Mouse (Mus musculus) G1E (cell line): ENCODE measurements around the gene Bclaf1. TPM values are rescaled to one million over a fixed set of nuclear protein-coding genes. Genes with fewer than 3 reads are reported as not detected.
A peak's percentile ranks its signal among the peaks of the same experiment; 100 is the strongest.

ENCODE experiments used
- ATAC-seq: 2 replicates; pipeline ENCODE4 v1.8.0; 2016; ENCODE audit warnings: mild to moderate bottlenecking; ENCODE audit not compliant: insufficient number of reproducible peaks, poor library complexity, low FRiP score, severe bottlenecking; ENCODE audit errors: extremely low read depth
- DNase-seq: peaks from one replicate; pipeline ENCODE4 v3.0.0; 2012; ENCODE audit warnings: low spot score
- H3K27me3 ChIP-seq: 2 replicates; pipeline ENCODE4 v1.6.1; 2012; ENCODE audit warnings: mild to moderate bottlenecking, low read length, inconsistent platforms; ENCODE audit not compliant: insufficient read depth
- H3K36me3 ChIP-seq: replicated peaks from 2 replicates; pipeline ENCODE3; 2012; ENCODE audit warnings: mild to moderate bottlenecking, inconsistent platforms
- H3K4me1 ChIP-seq: 2 replicates; pipeline ENCODE4 v1.6.1; 2012; ENCODE audit warnings: low read depth, low read length, inconsistent platforms, mixed read lengths; ENCODE audit not compliant: insufficient read depth
- H3K4me3 ChIP-seq: 2 replicates; pipeline ENCODE4 v1.5.1; 2012; ENCODE audit warnings: low read depth, mild to moderate bottlenecking, inconsistent platforms, low read length, moderate library complexity, mixed read lengths
- H3K9me3 ChIP-seq: replicated peaks from 2 replicates; pipeline ENCODE4 v1.6.1; 2012; ENCODE audit warnings: inconsistent platforms
- CTCF ChIP-seq: IDR thresholded peaks from 2 replicates; pipeline ENCODE4 v1.5.1; 2012; ENCODE audit warnings: low read depth, low read length, inconsistent platforms, mixed read lengths
- GATA1 ChIP-seq: IDR thresholded peaks from 2 replicates; pipeline ENCODE4 v1.6.1; 2012; ENCODE audit warnings: borderline replicate concordance, low read length, inconsistent platforms, mixed read lengths
- GATA2 ChIP-seq: IDR thresholded peaks from 2 replicates; pipeline ENCODE4 v1.6.1; 2012; ENCODE audit warnings: low read depth, low read length, inconsistent platforms, borderline replicate concordance
- POLR2AphosphoS5 ChIP-seq: IDR thresholded peaks from 2 replicates; pipeline ENCODE4 v1.6.1; 2012; ENCODE audit warnings: low read depth, low read length, inconsistent platforms; ENCODE audit not compliant: insufficient replicate concordance
- TAL1 ChIP-seq: conservative IDR thresholded peaks from 2 replicates; pipeline ENCODE4 v1.6.1; 2012; ENCODE audit warnings: low read depth, low read length, inconsistent platforms, mixed read lengths
- polyA plus RNA-seq: library from polyadenylated mRNA; stranded (reverse); fragments of >175 nt; gene quantifications from 2 replicates; pipeline ENCODE4 v1.2.3, GENCODE M21; 2012
- total RNA-seq, 2 experiments: library from RNA; stranded (forward) in 1 of 2; stranded (reverse) in 1 of 2; fragments of 200-1000 nt in 1 of 2; fragments of >200 nt in 1 of 2; fragmentation: Nextera tagmentation in 1 of 2; gene quantifications; 2 replicates each; pipeline ENCODE4 v1.2.3; 2014 to 2017

Gene Bclaf1
- total and polyA plus RNA-seq, 3 experiments: 27.8 to 407 (median 248) TPM

DNA sequence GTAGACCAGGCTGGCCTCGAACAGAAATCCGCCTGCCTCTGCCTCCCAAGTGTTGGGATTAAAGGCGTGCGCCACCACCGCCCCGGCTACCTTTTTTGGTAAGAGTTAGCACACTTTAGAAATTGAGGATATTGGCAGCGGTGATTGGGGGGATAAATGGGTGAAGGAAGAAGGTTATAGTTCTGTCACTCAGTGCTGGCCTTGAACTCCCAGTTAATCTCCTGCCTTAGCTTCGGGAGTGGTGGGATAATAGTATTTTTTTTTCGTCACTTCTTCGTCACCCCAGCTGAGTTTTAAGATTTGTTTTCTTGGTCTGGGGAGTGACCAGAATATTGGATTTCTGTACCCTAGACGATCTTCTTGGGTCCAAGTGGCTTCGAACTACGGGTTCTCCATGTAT, 1.2 kb downstream of the Bclaf1 start:
- H3K36me3 ChIP-seq: peaks cover 19% of the 10 kb centered on the region
- H3K27me3 ChIP-seq: no peaks in the 10 kb centered on the region
- TF ChIP-seq CTCF: no peak
- TF ChIP-seq GATA1: no peak
- TF ChIP-seq GATA2: no peak
- no peak for TF ChIP-seq POLR2AphosphoS5
- no peak for TF ChIP-seq TAL1
- peak overlapping the region; percentile 95 for H3K4me3 ChIP-seq
- DNase-seq (no peak), ATAC-seq (no peak)
- H3K9me3 ChIP-seq: no peaks in the 10 kb centered on the region
- peaks cover 35% of the 10 kb centered on the region for H3K4me1 ChIP-seq

DNA sequence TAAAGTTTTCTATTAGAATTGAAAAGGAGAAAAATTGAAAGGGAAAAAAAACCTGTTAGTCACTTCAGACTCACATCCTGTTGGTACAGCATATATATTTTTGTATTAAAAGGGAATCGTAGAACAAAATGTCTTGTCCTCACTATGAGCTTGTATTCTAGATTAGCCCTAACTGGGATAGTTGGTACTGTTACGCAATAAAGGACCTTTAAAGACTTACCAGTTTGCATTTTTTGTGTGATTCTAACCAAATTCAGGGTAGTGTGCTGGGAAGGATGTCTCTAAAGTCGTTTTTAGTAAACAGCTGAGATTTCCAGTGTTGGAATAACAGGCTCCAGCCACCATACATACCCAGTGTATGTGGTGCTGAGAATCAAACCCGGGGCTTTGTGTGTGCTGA, 1.7 kb downstream of the Bclaf1 start:
- Histone ChIP-seq H3K4me3 (peak overlapping the region; percentile 95; the same call in 1 of the 2 replicates), H3K27me3 (no peaks in the 10 kb centered on the region), H3K9me3 (no peaks in the 10 kb centered on the region), H3K4me1 (peaks cover 38% of the 10 kb centered on the region), H3K36me3 (peaks cover 24% of the 10 kb centered on the region)
- TF ChIP-seq GATA2 (no peak), TAL1 (no peak), GATA1 (no peak), CTCF (no peak)
- DNase-seq (no peak), ATAC-seq (no peak)

DNA sequence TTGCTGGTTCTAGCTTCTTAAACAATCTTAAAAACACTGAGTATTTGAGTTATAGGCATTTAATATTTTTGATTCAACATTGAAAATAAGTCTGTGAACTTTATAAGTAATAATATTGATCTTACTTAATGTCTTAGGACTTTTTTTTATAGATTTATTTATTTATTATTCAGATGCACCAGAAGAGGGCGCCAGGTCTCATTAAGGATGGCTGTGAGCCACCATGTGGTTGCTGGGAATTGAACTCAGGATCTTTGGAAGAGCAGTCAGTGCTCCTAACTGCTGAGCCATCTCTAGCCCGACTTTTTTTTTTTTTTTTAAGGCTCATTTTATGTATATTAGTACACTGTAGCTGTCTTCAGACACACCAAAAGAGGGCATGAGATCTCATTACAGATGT, 2.5 kb downstream of the Bclaf1 start:
- Histone ChIP-seq H3K4me3 (no peak overlapping the region; the same call in 1 of the 2 replicates), H3K9me3 (no peaks in the 10 kb centered on the region), H3K36me3 (peaks cover 30% of the 10 kb centered on the region), H3K4me1 (peaks cover 38% of the 10 kb centered on the region), H3K27me3 (no peaks in the 10 kb centered on the region)
- TF ChIP-seq TAL1: no peak
- no peak for TF ChIP-seq GATA2
- ATAC-seq (no peak), DNase-seq (no peak)

GRCm38 (mm10) chr10:20317466-20317865, 5.2 kb downstream of the Bclaf1 start:
- Histone ChIP-seq H3K27me3 (no peaks in the 10 kb centered on the region), H3K4me1 (peaks cover 27% of the 10 kb centered on the region), H3K9me3 (no peaks in the 10 kb centered on the region), H3K4me3 (peak overlapping the region; percentile 21; the same call in 1 of the 2 replicates), H3K36me3 (peaks cover 47% of the 10 kb centered on the region)
- DNase-seq (no peak), ATAC-seq (peak; percentile 25; the same call in 1 of the 2 replicates)
- TF ChIP-seq CTCF (no peak), GATA1 (no peak), POLR2AphosphoS5 (no peak), TAL1 (no peak), GATA2 (no peak)

DNA sequence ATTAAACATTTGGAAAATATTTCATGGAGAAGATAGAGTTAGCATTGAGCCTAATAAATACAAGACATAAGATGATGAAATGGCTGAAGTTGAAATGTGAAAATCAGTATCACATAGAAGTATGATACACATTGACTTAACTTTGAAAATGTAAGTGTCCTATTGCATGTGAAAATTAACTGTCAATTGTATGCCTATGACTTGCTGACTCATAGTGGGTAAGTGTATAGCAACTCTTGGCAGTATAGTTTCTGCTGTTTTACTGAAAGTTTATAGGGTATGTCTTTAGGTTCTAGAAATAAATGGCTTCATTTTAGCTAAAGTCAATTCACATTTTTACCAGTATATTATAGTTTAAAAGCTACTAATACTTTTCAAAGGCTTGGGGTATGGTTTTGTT, 14.0 kb downstream of the Bclaf1 start:
- peaks cover 81% of the 10 kb centered on the region for H3K36me3 ChIP-seq
- no peak for DNase-seq

DNA sequence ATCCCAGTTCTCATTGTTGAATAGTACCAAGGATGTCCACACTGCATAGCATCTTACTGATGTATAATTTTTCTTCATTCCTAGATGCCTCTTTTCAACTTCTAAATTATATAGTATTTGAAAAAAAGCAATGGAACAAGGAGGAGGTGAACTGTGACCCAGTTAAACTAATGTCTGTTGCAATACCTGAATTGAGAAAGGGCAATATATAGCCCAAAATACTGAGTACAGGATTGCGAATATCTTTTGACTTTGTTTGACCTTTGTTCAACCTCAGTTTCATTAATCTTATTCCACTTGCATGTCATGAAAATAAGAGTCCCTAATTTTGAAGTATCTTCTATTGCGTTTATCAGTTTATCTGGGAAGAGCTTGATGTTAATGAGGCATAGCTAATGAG, 19.0 kb downstream of the Bclaf1 start:
- no peak for ATAC-seq
- DNase-seq: no peak
- Histone ChIP-seq H3K4me1 (peaks cover 10% of the 10 kb centered on the region), H3K9me3 (no peaks in the 10 kb centered on the region), H3K36me3 (peaks cover 87% of the 10 kb centered on the region), H3K27me3 (no peaks in the 10 kb centered on the region), H3K4me3 (no peak overlapping the region)
- TF ChIP-seq POLR2AphosphoS5 (no peak), GATA1 (no peak), CTCF (no peak), GATA2 (no peak), TAL1 (no peak)

More for the DNA sequence above, 14.0 kb downstream of the Bclaf1 start:
- Histone ChIP-seq H3K27me3 (no peaks in the 10 kb centered on the region), H3K9me3 (no peaks in the 10 kb centered on the region), H3K4me3 (no peak overlapping the region), H3K4me1 (peaks cover 32% of the 10 kb centered on the region)
- no peak for TF ChIP-seq CTCF
- no peak for TF ChIP-seq GATA2
- no peak for TF ChIP-seq GATA1
- TF ChIP-seq POLR2AphosphoS5: no peak
- no peak for TF ChIP-seq TAL1
- no peak for ATAC-seq
